Mouse (Mus musculus): ENCODE data around the gene Dnmt3a. TPM values are rescaled to one million over a fixed set of nuclear protein-coding genes. Genes with fewer than 3 reads are reported as not detected.

Gene Dnmt3a
- total RNA-seq, 2 experiments from 2014 or later, result 154 to 172 TPM

- DNase-seq, result no peak
These were observed 18.8 kb upstream of the Dnmt3a start for GRCm38 (mm10) chr12:3787041-3787440.

- no peak for DNase-seq
These were observed 18.3 kb upstream of the Dnmt3a start for GRCm38 (mm10) chr12:3787541-3787940.

GRCm38 (mm10) chr12:3788421-3789051 is 17.3 kb upstream of the Dnmt3a start:
- DNase-seq, result no peak

GRCm38 (mm10) chr12:3789626-3790185 is 16.1 kb upstream of the Dnmt3a start:
- DNase-seq, result no peak

GRCm38 (mm10) chr12:3791257-3791656 is 14.6 kb upstream of the Dnmt3a start:
- no peak for DNase-seq

- DNase-seq, result peak; percentile 96
These were observed 14.1 kb upstream of the Dnmt3a start for GRCm38 (mm10) chr12:3791732-3792131.

GRCm38 (mm10) chr12:3792248-3792647 is 13.6 kb upstream of the Dnmt3a start:
- no peak for DNase-seq

GRCm38 (mm10) chr12:3795569-3795968 is 10.2 kb upstream of the Dnmt3a start:
- no peak for DNase-seq

- DNase-seq, result no peak
These were observed 6.3 kb upstream of the Dnmt3a start for GRCm38 (mm10) chr12:3799551-3799950.

GRCm38 (mm10) chr12:3806271-3806684 is 471 bp downstream of the Dnmt3a start:
- DNase-seq, result peak; percentile 88

- DNase-seq, result peak; percentile 80
These were observed 1.1 kb downstream of the Dnmt3a start for GRCm38 (mm10) chr12:3806703-3807547.

GRCm38 (mm10) chr12:3807548-3808395 is 2.0 kb downstream of the Dnmt3a start:
- DNase-seq, result peak; percentile 82

GRCm38 (mm10) chr12:3808396-3808981 is 2.7 kb downstream of the Dnmt3a start:
- peak; percentile 61 for DNase-seq

GRCm38 (mm10) chr12:3809520-3810180 is 3.8 kb downstream of the Dnmt3a start:
- DNase-seq, result no peak

- DNase-seq, result no peak
These were observed 4.6 kb downstream of the Dnmt3a start for GRCm38 (mm10) chr12:3810455-3810854.

GRCm38 (mm10) chr12:3811596-3811995 is 5.8 kb downstream of the Dnmt3a start:
- no peak for DNase-seq

- DNase-seq, result no peak
These were observed 6.4 kb downstream of the Dnmt3a start for GRCm38 (mm10) chr12:3812251-3812650.

GRCm38 (mm10) chr12:3813138-3813537 is 7.3 kb downstream of the Dnmt3a start:
- DNase-seq, result no peak

GRCm38 (mm10) chr12:3815386-3815785 is 9.6 kb downstream of the Dnmt3a start:
- no peak for DNase-seq

GRCm38 (mm10) chr12:3817033-3817432 is 11.2 kb downstream of the Dnmt3a start:
- DNase-seq, result no peak

- DNase-seq, result no peak
These were observed 11.8 kb downstream of the Dnmt3a start for GRCm38 (mm10) chr12:3817566-3817965.
